Mouse (Mus musculus) ES-Bruce4 (cell line): ENCODE measurements around the gene Ppm1j.

Experiments used
- CTCF ChIP-seq: IDR thresholded peaks from one replicate; pipeline ENCODE4 v1.8.1; 2011; ENCODE audit warnings: low read depth, low read length
- POLR2A ChIP-seq: IDR thresholded peaks from one replicate; pipeline ENCODE4 v1.8.1; 2011; ENCODE audit warnings: low read length; ENCODE audit not compliant: insufficient read depth

GRCm38 (mm10) chr3:104801481-104801880 is 20.6 kb downstream of the Ppm1j start:
- TF ChIP-seq POLR2A = no peak
- no peak for TF ChIP-seq CTCF
